Mouse (Mus musculus) megakaryocyte, embryonic 14.5 days (primary cell): ENCODE data around the gene Gapdhs.

Source experiments
- FLI1 ChIP-seq: IDR thresholded peaks from 2 replicates; pipeline ENCODE4 v1.6.1; 2012; ENCODE audit warnings: low read length, inconsistent platforms, mixed read lengths
- GATA1 ChIP-seq: IDR thresholded peaks from 3 replicates; pipeline ENCODE4 v1.6.1; 2012; ENCODE audit warnings: mixed read lengths, low read length, inconsistent platforms, borderline replicate concordance

- no peak for TF ChIP-seq GATA1
- no peak for TF ChIP-seq FLI1
These were observed 55.2 kb downstream of the Gapdhs start for GRCm38 (mm10) chr7:30688325-30688724.
